Mouse (Mus musculus): ENCODE measurements around the gene Tfeb. TPM values are rescaled to one million over a fixed set of nuclear protein-coding genes. Genes with fewer than 3 reads are reported as not detected.

The Tfeb gene
- total and polyA plus RNA-seq, 2 experiments: 5.7 to 15.7 TPM

GRCm38 (mm10) chr17:47750101-47750500 is 13.3 kb downstream of the Tfeb start:
- no peaks in the 10 kb centered on the region for H3K27me3 ChIP-seq (ENCODE audit: control insufficient read depth, insufficient read depth, low read length)
- TF ChIP-seq POLR2A (IDR thresholded peaks at IDR 0.05; ENCODE audit: extremely low read depth, insufficient read depth, low read length) (no peak), CTCF (IDR thresholded peaks at IDR 0.05; ENCODE audit: low read depth, low read length) (no peak)
- peak; percentile 85 for DNase-seq (ENCODE audit: extremely low read depth, low read depth, low spot score)
- WGBS: 19% methylated on average over 6 of the region's 6 CpGs
- H3K9ac ChIP-seq (ENCODE audit: low read depth, low read length): no peak overlapping the region
- H3K79me2 ChIP-seq (ENCODE audit: control insufficient read depth, insufficient read depth, low read length): peaks cover 17% of the 10 kb centered on the region; the same call in 1 of the 2 replicates
- no peak overlapping the region for H3K27ac ChIP-seq (replicated peaks; ENCODE audit: insufficient read depth, low read depth, low read length)
- no peaks in the 10 kb centered on the region; the same call in 1 of the 2 replicates for H3K36me3 ChIP-seq (ENCODE audit: control insufficient read depth, insufficient read depth, low read length)
- no peak overlapping the region for H3K4me3 ChIP-seq (ENCODE audit: insufficient read depth, low read depth, low read length)
- H3K4me1 ChIP-seq (ENCODE audit: control insufficient read depth, insufficient read depth, low read length): peaks cover 19% of the 10 kb centered on the region

GRCm38 (mm10) chr17:47751811-47752210 is 15.0 kb downstream of the Tfeb start:
- no peaks in the 10 kb centered on the region; the same call in 1 of the 2 replicates for H3K36me3 ChIP-seq (ENCODE audit: control insufficient read depth, insufficient read depth, low read length)
- no peak overlapping the region for H3K4me3 ChIP-seq (ENCODE audit: insufficient read depth, low read depth, low read length)
- H3K27ac ChIP-seq (replicated peaks; ENCODE audit: insufficient read depth, low read depth, low read length): no peak overlapping the region
- no peak for DNase-seq (ENCODE audit: extremely low read depth, low read depth, low spot score)
- 87% methylated on average over 5 of the region's 5 CpGs for WGBS
- H3K9ac ChIP-seq (ENCODE audit: low read depth, low read length): no peak overlapping the region
- H3K79me2 ChIP-seq (ENCODE audit: control insufficient read depth, insufficient read depth, low read length): peaks cover 21% of the 10 kb centered on the region; the same call in 1 of the 2 replicates
- no peaks in the 10 kb centered on the region for H3K27me3 ChIP-seq (ENCODE audit: control insufficient read depth, insufficient read depth, low read length)
- TF ChIP-seq POLR2A (IDR thresholded peaks at IDR 0.05; ENCODE audit: extremely low read depth, insufficient read depth, low read length): no peak
- no peak for TF ChIP-seq CTCF (IDR thresholded peaks at IDR 0.05; ENCODE audit: low read depth, low read length)
- H3K4me1 ChIP-seq (ENCODE audit: control insufficient read depth, insufficient read depth, low read length): peaks cover 19% of the 10 kb centered on the region

GRCm38 (mm10) chr17:47753130-47753775 is 16.4 kb downstream of the Tfeb start:
- H3K4me1 ChIP-seq (ENCODE audit: control insufficient read depth, insufficient read depth, low read length): peaks cover 17% of the 10 kb centered on the region
- H3K9ac ChIP-seq (ENCODE audit: low read depth, low read length): no peak overlapping the region
- H3K79me2 ChIP-seq (ENCODE audit: control insufficient read depth, insufficient read depth, low read length): peaks cover 24% of the 10 kb centered on the region; the same call in 1 of the 2 replicates
- no peaks in the 10 kb centered on the region for H3K27me3 ChIP-seq (ENCODE audit: control insufficient read depth, insufficient read depth, low read length)
- H3K4me3 ChIP-seq (ENCODE audit: insufficient read depth, low read depth, low read length): no peak overlapping the region
- H3K36me3 ChIP-seq (ENCODE audit: control insufficient read depth, insufficient read depth, low read length): no peaks in the 10 kb centered on the region; the same call in 1 of the 2 replicates
- 80% methylated on average over 8 of the region's 8 CpGs for WGBS
- no peak overlapping the region for H3K27ac ChIP-seq (replicated peaks; ENCODE audit: insufficient read depth, low read depth, low read length)
- DNase-seq (ENCODE audit: extremely low read depth, low read depth, low spot score): no peak
- TF ChIP-seq CTCF (IDR thresholded peaks at IDR 0.05; ENCODE audit: low read depth, low read length) (no peak), POLR2A (IDR thresholded peaks at IDR 0.05; ENCODE audit: extremely low read depth, insufficient read depth, low read length) (no peak)

- Histone ChIP-seq H3K27me3 (ENCODE audit: control insufficient read depth, insufficient read depth, low read length) (no peaks in the 10 kb centered on the region), H3K27ac (replicated peaks; ENCODE audit: insufficient read depth, low read depth, low read length) (peak overlapping the region; percentile 33), H3K79me2 (ENCODE audit: control insufficient read depth, insufficient read depth, low read length) (peaks cover 24% of the 10 kb centered on the region; the same call in 1 of the 2 replicates), H3K36me3 (ENCODE audit: control insufficient read depth, insufficient read depth, low read length) (no peaks in the 10 kb centered on the region; the same call in 1 of the 2 replicates), H3K9ac (ENCODE audit: low read depth, low read length) (0 out of 2 replicates have a peak overlapping the region, but pooled peaks have one; percentile 5), H3K4me3 (ENCODE audit: insufficient read depth, low read depth, low read length) (no peak overlapping the region), H3K4me1 (ENCODE audit: control insufficient read depth, insufficient read depth, low read length) (peaks cover 9% of the 10 kb centered on the region)
- DNase-seq (ENCODE audit: extremely low read depth, low read depth, low spot score): peak; percentile 56
- TF ChIP-seq POLR2A (IDR thresholded peaks at IDR 0.05; ENCODE audit: extremely low read depth, insufficient read depth, low read length) (no peak), CTCF (IDR thresholded peaks at IDR 0.05; ENCODE audit: low read depth, low read length) (no peak)
- 67% methylated on average over 11 of the region's 13 CpGs for WGBS
These were observed 17.4 kb downstream of the Tfeb start for GRCm38 (mm10) chr17:47754246-47754645.

- H3K36me3 ChIP-seq (ENCODE audit: control insufficient read depth, insufficient read depth, low read length): no peaks in the 10 kb centered on the region; the same call in 1 of the 2 replicates
- H3K27ac ChIP-seq (replicated peaks; ENCODE audit: insufficient read depth, low read depth, low read length): no peak overlapping the region
- H3K4me1 ChIP-seq (ENCODE audit: control insufficient read depth, insufficient read depth, low read length): peaks cover 10% of the 10 kb centered on the region
- H3K4me3 ChIP-seq (ENCODE audit: insufficient read depth, low read depth, low read length): no peak overlapping the region
- no peak for DNase-seq (ENCODE audit: extremely low read depth, low read depth, low spot score)
- H3K9ac ChIP-seq (ENCODE audit: low read depth, low read length): no peak overlapping the region
- peaks cover 17% of the 10 kb centered on the region; the same call in 1 of the 2 replicates for H3K79me2 ChIP-seq (ENCODE audit: control insufficient read depth, insufficient read depth, low read length)
- no peaks in the 10 kb centered on the region for H3K27me3 ChIP-seq (ENCODE audit: control insufficient read depth, insufficient read depth, low read length)
- TF ChIP-seq POLR2A (IDR thresholded peaks at IDR 0.05; ENCODE audit: extremely low read depth, insufficient read depth, low read length) (no peak), CTCF (IDR thresholded peaks at IDR 0.05; ENCODE audit: low read depth, low read length) (no peak)
- 53% methylated on average over 6 of the region's 6 CpGs for WGBS
These were observed 19.5 kb downstream of the Tfeb start for GRCm38 (mm10) chr17:47756366-47756765.
